Mouse (Mus musculus) embryo, embryonic 9.5 days (tissue): ENCODE results near the gene Dmgdh.

Source experiments
- DNase-seq: peaks from one replicate; pipeline ENCODE4 v3.0.0-alpha.2; 2017; ENCODE audit errors: extremely low spot score

The Dmgdh gene

DNA sequence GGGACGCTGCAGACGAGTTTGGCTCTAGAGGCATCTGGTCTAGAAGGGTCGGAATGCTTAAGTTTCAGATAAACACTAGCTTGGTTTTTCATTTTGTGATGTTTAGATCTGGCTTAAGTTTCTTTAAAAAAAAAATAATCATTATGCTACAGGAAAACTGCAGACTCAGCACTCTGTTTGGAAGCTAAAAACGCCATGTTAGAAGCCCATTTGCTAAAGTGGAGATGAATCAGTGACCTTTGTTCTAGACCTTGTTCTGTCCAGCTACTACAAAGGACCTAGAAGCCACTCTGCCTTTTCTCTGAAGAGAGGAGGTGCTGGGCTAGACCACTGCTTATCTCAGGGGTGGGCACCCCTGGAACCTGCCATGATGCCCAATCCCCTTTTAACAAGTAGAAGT is 36.1 kb downstream of the Dmgdh start:
- no peak for DNase-seq

DNA sequence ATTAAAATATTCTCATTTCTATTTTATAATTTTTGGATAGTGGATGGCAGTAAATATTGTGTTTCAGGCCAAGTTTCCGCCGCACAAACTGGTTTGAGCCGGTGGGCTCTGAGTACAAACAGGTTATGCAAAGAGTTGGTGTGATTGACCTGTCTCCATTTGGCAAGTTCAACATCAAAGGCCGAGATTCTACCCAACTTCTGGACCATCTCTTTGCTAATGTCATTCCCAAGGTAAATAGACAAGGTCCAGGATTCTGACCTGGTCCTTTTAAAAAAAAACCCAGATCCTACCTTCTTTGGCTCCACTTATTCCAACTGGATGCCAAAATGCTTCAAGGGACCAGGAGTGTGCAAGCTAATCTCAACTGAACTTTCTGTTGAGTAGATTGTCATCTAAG is 37.0 kb downstream of the Dmgdh start:
- DNase-seq = no peak

DNA sequence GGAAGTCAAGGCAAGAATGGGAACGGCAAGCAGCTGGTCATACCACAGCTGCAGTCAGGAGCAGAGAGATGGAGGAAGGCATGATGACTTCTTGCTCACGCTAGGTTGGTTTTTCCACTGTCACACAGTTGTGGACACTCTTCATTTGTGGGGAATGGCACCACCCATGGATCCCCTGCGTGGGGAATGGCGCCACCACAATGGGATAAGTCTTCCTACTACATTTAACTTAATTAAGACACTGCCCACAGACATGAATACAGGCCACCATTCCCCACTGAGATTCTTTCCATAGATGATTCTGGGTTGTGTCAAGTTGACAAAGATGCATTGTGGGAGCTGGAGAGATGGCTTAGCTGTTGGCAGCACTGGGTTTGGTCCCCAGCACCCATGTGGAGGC is 38.1 kb downstream of the Dmgdh start:
- DNase-seq = no peak

DNA sequence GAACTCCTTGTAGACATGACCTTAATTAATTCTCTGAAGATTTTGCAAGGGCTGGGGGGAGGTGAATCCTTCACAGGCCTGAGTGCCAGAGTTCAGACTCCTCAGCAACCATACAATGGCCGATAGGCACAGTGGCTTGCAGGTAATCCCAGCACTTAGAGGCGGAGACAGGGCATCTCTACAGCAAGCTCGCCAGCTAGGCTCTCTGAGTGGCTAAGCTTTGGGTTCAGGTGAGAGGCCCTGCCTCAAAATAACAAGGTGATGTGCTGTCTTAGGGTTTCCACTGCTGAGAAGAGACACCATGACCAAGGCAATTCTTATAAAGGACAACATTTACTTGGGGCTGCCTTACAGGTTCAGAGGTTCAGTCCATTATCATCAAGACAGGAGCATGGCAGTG is 39.6 kb downstream of the Dmgdh start:
- DNase-seq = no peak

DNA sequence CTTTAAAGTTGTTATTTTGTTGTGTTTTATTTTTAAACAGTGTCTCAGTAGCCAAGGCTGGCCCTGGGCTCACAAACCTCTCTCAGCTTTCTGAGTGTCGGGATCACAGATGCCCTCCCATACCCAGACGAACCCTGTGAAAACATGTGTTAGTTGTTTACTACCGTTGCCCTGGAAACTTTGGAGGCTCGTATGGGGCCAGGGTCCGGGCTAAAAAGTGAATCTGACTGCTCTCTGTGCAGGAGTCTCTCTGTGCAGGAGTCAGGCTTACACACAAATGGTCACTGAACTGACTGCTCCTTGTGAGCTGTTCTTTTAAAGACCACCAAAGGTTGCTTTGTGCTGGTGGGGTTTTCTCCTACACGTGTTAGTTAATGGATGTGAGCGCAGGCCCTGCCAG is 42.9 kb downstream of the Dmgdh start:
- peak; percentile 12 for DNase-seq

DNA sequence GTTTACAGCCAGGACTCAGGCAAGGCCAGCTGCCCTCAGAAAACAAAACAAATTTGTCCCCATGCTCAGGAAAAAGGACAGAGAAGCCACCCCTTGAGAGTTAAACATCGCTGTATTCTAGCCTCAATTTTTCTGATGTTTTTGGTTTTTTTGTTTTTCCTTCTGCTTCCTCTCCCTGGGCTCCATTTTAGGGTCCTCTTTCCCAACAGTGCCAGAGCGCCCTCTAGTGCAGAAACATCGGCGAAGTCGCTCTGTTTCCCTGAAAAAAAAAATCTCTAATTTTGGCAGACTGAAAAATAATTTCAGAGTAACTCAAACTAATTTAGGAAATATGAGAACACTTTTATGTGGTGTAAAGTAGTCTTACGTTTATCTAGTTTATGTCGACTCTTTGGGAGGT is 44.7 kb downstream of the Dmgdh start:
- DNase-seq = peak; percentile 68

DNA sequence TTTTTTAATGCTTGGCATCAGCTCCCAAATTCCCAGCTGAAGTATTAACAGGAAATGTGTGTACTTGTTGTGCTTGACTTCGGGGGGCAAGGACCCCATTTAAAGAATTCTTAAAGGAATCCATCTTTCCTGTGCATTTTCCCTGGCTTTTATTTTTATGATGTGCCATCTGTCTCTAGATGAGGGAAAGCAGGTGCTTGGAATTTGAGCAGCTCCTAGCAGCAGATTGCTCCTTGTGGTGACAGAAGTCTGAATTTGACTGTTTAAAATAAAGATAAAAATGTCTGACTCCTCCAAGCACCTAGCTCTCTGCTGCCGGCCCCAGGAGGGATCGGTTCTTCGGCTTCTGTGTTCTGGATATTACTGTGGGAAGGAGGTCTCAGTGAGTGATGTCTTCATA is 47.7 kb downstream of the Dmgdh start:
- DNase-seq = no peak

DNA sequence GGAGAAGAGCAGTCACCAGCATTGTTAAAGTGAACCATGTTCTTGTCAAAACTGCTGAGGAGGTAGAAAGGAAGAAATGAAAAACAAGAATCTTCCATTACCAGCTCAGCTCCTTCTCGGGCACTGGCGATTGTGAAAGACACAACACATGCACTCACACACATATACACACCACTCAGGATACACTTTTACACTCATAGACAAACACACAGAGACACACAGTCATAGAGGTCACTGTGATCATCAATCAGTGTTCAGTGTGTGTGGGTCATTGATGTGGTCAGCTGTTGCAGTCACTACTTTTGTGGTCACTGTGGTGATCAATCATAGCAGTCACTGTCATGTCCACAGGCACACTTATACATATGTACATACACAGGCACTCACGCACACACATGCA is 49.2 kb downstream of the Dmgdh start:
- DNase-seq = no peak

DNA sequence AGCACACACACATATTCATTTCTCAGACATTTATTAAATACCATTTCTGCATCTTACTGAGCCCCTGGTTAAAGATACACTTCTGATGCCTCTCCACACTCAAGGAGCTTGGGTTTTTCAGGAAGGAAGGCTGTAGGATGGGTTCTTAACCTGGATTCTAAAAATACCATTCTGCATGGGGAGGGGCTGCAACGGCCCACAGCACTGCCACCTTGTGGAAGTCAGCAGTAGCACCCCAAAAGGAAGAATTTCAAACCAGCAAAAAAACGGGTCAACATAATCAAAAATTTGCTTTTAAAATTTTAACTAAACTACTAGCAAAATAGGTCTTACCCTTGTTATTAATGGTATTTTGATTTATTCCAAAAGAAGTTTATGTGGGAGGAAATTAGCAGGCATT is 50.0 kb downstream of the Dmgdh start:
- DNase-seq = peak; percentile 14

DNA sequence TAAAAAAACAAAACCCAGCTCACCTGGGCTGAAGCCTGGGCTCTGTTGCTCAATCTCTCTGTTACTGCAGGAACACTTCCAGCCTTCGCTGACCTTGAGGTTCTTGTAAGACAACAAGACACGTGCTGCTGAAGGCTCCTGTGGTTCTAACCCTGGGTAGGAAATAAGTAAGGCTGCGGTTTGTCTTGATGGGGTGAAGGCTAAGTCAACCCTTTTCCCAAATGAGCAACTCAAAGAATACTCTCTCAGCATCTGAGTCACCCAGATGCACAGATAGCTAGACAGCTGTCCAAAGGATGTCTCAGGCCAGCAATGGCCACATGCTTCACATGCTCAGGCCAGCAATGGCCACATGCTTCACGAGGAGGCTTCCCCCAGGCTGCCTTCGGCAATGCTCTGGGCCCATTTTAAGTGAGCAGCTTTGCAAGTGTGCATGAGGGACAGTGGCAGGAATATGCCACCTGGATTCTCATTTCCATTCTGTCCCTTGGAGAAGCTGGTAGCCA is 61.0 kb downstream of the Dmgdh start:
- DNase-seq = no peak

DNA sequence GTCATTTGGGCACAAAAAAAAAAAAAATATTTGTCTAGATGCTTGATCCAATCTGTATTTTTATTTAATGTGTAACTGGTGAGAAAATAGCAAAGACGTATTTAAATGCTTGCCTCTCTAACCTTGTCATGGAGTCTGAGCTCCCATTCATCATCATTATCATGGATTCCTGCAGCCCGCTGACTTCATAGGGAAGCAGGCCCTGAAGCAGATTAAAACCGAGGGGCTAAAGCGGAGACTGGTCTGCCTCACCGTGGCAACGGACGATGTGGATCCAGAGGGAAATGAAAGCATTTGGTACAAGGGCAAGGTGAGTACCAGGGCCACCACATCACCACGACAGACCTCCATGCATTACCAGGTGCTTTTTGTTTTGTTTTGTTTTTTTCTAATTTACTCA is 69.9 kb downstream of the Dmgdh start:
- DNase-seq = no peak

DNA sequence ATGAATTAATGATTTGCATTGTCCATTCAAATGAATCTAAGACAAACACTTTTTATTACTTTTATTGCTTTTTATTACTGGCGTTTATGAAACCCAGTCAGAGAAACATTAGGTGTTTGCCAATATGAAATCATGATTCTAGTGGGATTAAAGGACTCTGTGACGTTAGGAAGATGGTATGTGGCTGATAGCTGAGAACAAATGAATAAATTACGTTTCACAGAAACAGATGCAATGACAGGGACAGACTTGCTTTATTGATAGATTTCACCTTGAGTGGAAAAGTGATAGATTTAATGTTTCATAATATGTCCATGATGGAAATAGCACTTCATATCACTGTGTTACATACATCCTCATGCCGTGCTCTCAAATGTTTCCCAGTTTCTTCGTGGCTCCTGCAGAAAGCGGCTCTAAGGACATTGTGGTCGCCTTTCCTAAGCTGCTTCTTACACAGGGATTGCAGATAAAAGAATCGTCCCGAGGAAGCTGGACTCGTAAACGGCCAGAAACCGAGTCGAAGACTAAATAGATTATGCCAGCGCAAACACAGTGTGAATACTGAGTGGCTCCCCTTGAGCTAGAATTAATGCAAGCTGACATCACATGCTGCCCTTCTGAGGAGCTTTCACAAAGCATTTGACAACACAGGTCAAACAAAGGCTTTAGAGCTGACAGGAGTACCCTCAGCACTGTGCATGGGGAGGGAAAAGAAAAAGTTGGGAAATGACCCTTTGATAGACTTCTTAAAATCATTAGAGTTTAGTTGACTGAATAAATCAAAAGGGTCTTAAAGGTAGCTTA is 78.6 kb downstream of the Dmgdh start:
- no peak for DNase-seq

DNA sequence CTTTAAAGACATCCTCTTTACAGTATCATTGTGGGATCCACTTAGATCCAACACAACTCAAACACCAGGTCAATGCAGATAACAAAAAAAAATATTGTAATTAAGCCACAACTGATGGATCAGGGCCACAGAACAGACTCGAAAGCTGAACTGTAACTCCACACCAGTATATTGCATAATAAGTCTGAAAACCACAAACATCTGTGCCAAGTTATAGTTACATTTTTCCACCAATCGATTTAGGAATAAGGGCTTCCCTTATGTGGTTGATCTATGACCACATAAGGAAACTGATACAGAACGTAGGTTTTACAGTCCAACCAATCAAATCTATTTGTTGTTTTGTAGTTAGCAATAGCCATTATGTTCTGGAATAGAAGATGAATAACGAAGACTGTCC is 80.9 kb downstream of the Dmgdh start:
- DNase-seq = no peak

DNA sequence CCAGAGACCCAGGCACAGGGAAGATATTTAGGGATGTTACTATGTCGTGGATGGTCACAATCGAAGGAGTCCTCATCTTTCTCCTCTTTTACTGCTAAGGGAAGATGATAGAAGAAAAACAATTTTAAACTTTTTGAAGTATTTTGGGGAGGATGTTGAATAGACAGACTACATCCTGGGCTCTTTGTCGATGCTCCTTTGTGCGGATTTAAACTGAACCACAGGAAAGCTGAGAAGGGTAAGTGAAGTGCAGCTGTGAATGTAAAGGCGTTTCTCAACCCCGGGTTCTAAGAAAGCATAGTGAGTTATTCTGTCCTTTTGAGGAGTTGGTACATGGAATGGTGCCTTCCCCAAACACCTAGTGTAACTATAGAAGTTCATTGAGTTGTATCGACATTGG is 82.4 kb downstream of the Dmgdh start:
- no peak for DNase-seq

DNA sequence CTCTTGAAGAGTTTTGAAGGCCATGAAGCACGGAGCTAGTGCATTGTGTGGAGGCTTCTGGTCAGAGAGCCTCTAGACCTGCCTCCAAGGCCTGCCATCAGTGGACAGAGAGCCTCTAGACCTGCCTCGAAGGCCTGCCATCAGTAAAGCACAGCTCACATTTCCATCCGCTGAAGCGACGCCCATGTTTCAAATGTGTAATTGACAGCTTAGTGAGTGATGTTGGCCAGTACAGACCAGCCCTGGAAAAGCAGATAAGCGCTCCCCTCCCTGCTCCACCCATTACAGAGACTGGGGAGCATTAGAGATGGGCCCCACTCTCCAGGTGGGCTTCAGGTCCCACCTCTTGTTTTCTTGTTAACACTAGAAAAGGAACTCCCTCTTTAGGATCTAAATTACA is 83.3 kb downstream of the Dmgdh start:
- no peak for DNase-seq

DNA sequence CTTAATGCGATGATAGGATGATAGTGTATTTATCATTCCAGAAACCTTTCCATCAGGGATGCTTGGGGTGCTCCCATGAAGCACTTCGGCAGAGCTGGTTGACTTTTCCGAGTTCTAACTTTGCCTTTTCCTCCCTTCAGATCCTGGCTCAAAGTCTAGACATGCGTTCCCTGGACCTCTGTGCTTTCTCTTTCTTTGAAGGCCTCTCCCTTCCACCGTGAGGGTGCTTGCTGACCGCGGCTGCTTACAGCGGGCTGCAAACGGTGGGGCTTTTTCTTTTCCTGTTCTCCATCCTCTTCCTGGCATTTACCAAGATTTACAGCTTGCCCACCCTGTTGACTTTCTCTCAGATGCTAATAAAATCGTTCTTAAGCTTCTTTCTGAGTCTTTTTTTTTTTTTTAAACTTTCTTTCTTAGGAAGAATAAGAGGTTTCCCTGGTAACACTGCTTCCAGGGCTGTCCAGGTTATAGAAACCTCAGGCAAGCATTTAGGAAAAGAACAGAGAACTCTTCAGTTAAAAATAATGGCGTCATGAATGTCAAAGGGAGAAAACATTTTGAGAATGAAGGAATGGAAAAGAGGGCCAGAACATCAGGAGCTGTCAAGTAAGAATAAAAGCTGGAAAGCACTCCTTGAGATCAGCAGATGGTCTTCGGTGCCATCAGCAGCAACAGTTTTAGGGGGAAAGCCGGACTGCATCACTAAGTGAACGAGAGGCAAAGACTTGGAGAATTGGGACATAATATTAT is 84.1 kb downstream of the Dmgdh start:
- no peak for DNase-seq

DNA sequence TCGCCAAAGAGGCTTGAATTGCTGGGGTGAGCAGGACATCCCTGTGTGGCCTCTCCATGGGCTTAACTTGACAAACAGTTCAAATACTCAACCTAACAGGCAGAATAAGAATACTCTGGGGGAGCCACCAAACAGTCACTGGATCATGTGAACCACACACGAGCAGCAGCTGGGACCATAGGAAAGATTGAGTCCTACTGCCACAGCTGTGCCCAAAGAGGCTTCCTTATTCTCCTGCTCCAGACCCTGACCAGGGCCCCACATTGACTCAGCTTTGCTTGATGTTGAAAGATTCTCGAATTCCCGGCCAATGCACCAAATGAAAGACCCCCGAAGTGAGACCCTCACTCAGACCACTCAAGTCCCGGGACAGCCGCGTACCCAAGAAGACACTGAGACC is 87.6 kb downstream of the Dmgdh start:
- DNase-seq = no peak

DNA sequence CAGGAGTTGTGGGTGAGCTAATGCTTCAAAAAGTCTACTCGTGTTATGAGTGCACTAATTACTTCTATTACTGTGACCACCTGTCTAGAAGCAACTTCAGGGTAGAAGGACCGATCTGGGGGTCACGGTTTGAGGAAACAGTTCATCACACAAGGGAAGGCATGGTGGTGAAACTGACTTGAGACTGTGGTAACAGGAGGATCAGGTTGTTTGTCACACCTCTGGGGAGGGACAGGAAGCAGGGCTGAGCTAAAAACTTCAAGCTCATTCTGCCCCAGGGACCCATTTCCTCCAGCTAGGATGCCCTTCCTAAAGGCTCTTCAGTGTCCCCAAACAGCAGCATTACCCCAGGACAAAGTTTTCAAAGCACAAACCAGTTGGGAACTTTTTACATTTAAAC is 88.6 kb downstream of the Dmgdh start:
- no peak for DNase-seq

DNA sequence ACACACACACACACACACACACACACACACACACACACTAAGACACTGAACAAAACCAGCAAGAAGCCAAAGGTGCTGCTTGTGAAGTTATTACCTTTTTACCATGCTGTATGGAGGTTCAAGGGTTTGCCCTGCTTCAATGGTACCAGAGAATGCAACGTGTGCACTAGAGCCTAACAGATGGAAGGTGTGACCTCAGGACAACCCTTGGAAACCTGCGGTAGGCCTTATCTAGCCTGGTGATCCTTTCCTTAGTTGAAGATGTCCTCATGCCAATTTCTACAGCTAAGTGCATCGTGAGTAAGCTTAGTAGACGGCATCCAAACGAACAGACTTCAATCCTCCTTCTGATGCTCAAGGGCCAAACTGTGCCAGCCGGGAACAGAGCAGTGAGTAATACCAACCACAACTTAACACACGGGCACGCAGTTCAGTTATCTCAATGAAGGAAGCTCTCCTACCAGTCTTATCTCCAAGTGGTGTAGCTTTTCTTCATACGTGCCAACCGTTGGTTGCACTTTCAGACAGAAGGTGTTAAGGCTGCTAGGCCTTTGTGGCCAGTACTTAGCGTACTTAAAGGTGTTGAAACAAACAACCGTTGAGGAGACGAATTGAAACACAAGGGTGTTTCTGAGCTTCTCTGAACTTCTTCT is 90.2 kb downstream of the Dmgdh start:
- DNase-seq = no peak

DNA sequence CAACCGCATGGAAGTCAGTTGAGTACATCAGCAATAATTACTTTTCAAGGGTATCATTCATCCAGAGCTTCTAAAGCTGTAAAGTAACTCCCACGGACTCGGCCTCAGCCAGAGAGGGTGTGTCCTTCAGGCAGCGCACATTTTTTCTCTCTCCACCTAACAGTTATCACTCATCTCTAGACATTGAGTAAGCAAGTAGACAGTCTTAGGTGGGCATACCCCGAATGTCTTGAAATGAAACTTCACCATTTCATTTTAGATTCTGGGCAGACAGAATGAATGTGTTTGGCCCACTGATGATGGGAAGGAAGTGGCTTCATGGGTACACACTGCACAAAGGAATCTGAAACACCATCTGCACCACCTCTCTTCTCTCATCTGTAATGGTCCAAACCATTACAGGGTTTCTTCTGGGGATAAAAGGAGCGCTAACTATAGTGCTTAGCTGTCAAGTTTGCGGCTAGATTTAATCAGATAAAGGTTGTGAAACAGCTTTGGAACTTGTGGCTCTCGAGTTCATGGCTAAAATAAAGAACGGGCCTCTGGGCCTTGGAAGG is 96.9 kb downstream of the Dmgdh start:
- DNase-seq = no peak

DNA sequence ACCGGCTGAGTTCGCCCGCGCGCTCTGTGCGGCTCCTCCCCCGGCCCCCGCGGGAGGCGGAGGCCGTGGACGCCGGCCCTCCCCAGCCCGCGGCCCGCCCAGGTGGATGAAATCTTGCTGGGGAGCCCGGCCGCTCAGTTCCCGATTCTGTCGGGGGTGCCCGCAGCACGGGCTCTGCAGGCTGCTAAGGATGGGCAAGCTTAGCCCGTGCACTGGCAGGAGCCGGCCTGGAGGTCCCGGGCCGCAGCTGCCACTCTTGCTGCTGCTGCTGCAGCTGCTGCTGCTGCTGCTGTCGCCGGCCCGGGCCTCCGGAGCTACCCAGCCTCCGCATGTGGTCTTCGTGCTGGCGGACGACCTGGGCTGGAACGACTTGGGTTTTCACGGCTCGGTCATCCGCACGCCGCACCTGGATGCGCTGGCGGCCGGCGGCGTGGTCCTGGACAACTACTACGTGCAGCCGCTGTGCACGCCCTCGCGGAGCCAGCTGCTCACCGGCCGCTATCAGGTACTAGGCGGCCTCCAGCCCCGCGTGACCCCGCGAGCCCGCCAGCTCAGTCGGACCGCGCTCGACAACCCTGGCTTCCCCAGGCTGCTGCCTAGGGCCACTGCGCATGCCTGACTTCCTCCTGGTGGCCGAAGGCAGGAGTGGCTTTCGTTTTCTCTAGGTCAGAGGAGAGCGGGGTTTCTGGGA is 97.5 kb downstream of the Dmgdh start, which contains the start of gene Arsb:
Arsb (plus strand) TSS at position 43 of the 691 bp plus-strand sequence.
- DNase-seq = peak; percentile 86

DNA sequence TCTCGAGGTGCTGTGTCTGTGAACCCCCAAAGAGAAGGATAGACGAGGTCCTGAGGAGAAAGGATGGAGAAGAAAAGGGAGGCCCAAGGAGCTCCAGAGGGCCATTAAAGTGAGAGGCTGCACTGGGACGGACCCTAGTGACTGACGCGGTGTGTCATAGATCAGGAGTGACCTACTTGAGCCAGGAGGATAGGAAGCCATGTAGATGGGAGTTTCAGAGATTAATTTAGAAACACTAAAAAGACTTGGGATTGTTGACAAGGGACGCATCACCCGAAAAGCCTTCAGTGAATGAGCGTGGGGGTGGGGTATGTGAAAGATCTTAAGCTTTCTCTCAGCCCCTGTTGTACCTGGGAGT is 98.0 kb downstream of the Dmgdh start:
- DNase-seq = no peak
